Mouse (Mus musculus) CD4-positive, CD25-positive, alpha-beta regulatory T cell, adult 2 months (primary cell): ENCODE measurements around the gene Fsip1.

Experiments used
- DNase-seq: peaks from one replicate; pipeline ENCODE4 v3.0.0-alpha.2; 2012; ENCODE audit warnings: low read depth, low spot score

Fsip1 gene

GRCm38 (mm10) chr2:118254516-118254915 lies 2.2 kb downstream of the Fsip1 start:
- DNase-seq = no peak

GRCm38 (mm10) chr2:118248966-118249365 lies 7.8 kb downstream of the Fsip1 start:
- no peak for DNase-seq

DNA sequence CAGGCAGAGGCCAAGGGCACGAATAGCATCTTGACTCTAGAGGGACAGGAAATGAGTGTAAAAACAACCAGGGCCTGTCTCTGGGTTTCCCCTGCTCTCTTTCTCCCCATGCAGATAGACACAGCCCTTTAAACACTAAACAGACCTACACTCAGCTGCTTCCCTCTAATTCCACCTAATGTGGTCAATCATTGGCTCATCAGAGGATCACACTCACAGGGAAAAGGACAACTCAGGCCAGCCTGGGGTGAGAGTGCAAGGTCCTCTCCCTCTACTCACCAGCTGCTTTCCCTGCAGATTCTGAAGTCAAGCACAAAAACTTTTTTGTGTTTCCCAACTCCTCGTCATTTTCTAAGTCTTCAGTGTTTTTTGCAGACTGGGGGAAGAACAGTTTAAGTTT lies 8.8 kb downstream of the Fsip1 start:
- DNase-seq = no peak

GRCm38 (mm10) chr2:118245914-118246313 lies 10.9 kb downstream of the Fsip1 start:
- DNase-seq = peak; percentile 84

DNA sequence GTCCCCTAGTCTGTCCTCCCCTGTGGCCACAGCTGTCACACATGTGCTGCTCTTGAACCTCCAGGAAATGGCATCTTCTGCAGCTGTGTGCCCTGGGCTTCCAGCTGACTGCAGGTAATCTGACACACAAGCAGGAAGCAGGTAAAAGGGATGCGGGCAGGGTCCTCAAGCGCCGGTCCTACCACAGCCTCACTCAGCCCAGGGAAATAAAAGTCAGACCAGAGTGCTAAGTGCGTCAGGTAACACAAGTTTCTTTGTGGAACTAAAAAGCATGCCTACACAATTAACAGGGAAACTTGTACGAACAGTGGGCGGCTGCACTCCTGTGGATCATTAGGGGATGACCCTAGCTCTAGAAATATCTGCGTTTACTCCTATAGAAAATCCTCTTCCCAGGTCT lies 20.6 kb downstream of the Fsip1 start:
- DNase-seq = no peak

DNA sequence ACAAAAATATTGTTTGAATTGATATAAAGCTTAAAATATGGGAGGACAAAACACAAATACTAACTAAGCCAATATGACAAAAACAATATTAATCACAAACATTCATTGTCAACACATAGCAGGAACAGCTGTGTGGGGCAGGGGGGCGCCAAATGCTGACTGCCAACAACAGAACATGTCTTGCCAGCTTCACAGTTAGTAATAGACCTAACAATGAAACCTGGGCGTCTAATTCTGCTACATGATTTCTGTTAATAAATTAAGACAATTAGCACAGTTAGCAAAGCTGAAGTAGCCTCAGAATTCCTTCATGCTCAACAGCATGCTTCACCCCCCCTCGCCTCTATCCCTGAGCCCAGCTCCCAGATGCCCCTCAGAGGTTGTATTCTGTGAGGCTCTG lies 21.2 kb downstream of the Fsip1 start:
- no peak for DNase-seq

GRCm38 (mm10) chr2:118230544-118230943 lies 26.2 kb downstream of the Fsip1 start:
- DNase-seq = no peak

- no peak for DNase-seq
These were observed 28.2 kb downstream of the Fsip1 start for GRCm38 (mm10) chr2:118228486-118229079.

- no peak for DNase-seq
These were observed 31.3 kb downstream of the Fsip1 start for GRCm38 (mm10) chr2:118225316-118226041.

- no peak for DNase-seq
These were observed 38.7 kb downstream of the Fsip1 start for GRCm38 (mm10) chr2:118217993-118218595.

GRCm38 (mm10) chr2:118209712-118210111 lies 47.1 kb downstream of the Fsip1 start:
- DNase-seq = no peak

GRCm38 (mm10) chr2:118208651-118209050 lies 48.1 kb downstream of the Fsip1 start:
- DNase-seq = no peak

DNA sequence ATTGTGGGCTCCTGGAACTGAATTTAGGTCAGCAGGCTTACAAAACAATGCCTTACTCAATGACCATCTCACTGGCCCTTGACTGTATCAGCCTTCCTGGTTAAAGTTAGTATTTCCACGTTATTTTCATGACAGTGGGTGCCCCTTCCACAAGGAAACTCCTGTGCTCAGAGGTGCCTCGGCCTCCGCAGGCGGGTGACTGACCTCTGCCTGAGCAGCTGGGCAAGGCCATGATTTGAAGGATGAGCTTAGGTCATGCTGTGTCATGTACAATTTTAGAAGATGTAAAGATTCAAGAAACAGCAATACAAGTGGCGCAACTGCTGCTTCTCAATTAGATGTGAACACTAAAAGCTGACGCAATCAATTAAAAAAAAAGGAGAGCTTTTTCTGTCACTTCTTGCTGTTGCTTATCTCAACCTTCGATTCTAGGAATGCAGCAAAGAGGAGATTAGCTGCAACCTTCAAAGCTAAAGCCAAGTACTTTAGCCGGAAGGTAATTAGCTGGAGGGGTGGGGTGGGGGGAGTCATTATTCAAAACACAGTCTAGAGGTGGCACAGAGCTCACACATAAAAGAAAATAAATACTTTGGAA lies 50.7 kb downstream of the Fsip1 start:
- DNase-seq = no peak

GRCm38 (mm10) chr2:118204646-118205045 lies 52.1 kb downstream of the Fsip1 start:
- DNase-seq = no peak

GRCm38 (mm10) chr2:118203739-118204461 lies 52.9 kb downstream of the Fsip1 start:
- DNase-seq = no peak

DNA sequence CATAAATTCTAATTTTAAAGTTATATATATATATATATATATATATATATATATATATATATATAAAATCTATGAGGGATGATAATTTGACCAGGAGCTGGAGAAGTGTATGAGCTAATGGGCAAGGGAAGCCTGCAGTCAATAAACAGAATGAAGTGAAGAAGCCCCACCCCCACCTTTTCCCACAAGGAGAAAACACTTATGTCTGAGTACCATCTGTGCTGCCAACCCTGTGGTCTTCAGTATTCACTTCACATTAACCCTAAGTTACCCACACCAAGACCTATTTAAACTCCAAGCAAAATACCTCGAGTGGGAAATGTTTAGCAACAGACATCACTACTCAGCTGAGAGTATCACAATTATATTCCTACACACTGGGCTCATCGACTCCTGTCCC lies 53.8 kb downstream of the Fsip1 start:
- no peak for DNase-seq

- no peak for DNase-seq
These were observed 54.8 kb downstream of the Fsip1 start for GRCm38 (mm10) chr2:118201983-118202382.

DNA sequence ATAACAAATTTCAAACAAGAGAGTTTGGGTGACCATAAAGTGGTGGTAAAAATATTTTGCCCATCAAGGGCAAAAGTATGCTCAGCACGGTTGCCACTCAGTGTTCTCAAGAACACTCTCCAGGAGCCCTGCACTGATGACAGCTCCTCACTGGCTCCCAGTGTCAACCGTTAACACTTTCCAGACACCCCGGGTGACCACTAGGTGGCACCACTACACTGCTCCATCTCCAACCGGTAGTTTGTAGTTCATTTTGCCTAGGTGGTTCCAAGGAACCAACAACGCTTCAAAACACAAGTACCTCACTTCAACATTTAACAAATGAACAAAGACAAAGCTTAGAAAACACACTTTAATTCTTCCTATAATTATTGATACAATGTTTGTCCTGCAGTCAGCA lies 56.9 kb downstream of the Fsip1 start:
- peak; percentile 79 for DNase-seq

- no peak for DNase-seq
These were observed 59.8 kb downstream of the Fsip1 start for GRCm38 (mm10) chr2:118196966-118197365.

DNA sequence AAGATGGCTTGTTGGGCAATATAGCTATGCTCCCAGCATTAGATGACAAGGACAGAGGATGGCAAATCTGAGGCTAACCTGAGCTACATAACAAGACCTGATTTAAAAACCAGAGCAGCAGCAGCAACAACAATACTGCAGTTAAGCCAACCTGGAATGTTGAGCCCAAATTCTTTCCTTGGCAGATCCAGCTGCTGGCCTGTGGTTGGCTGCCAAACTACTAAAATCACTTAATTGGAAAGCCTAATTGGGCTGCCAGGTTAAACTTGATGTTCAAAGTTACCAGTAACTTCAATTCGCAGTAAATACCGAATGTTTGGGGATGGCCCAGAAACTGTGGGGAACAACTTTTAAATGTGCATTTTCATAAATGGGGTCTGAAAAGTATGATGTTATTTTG lies 74.6 kb downstream of the Fsip1 start:
- no peak for DNase-seq

- no peak for DNase-seq
These were observed 76.7 kb downstream of the Fsip1 start for GRCm38 (mm10) chr2:118179873-118180585.
